Mouse (Mus musculus) layer of hippocampus, postnatal 10 days (tissue): ENCODE measurements around the gene Eif3j1. TPM values are rescaled to one million over a fixed set of nuclear protein-coding genes. Genes with fewer than 3 reads are reported as not detected.
"Not testable (repeated sequence)": the region's sequence is repeated elsewhere in the genome, so short reads cannot be mapped to it uniquely, and the experiment has no call there.

Experiments used
- DNase-seq, 2 experiments: peaks; one replicate each; pipeline ENCODE4 v3.0.0; 2021; ENCODE audit warnings: low spot score in 2 of 2
- long read RNA-seq: library from polyadenylated mRNA; stranded (forward); transcript quantifications from one replicate; pipeline ENCODE4 v2.0.0, GENCODE M21; 2023
- total RNA-seq, 2 experiments: library from RNA; stranded (reverse); gene quantifications; 2 replicates each; pipeline ENCODE4 v1.2.3; 2021

Gene Eif3j1
- 10 to 100 TPM; 22.7 TPM for total RNA-seq
- long read RNA-seq, full-length matches to known transcripts: 50 of 60 reads
- long read RNA-seq, partial matches to known transcripts: 6 of 60 reads
- long read RNA-seq, other reads (novel, unspliced or antisense): 4 of 60 reads

GRCm38 (mm10) chr2:122027862-122028755 is at the start of gene Eif3j1:
TSS of gene Eif3j1 (plus strand) at chr2:122028546.
- DNase-seq: peak; percentile 78 to 82

GRCm38 (mm10) chr2:121995738-121996137 is 32.6 kb upstream of the Eif3j1 start:
- DNase-seq: no peak

GRCm38 (mm10) chr2:122008832-122009231 is 19.5 kb upstream of the Eif3j1 start:
- DNase-seq: no peak

- DNase-seq: no peak
Observed at GRCm38 (mm10) chr2:122011441-122011840, 16.9 kb upstream of the Eif3j1 start.

GRCm38 (mm10) chr2:122018705-122019104 is 9.6 kb upstream of the Eif3j1 start:
- no peak for DNase-seq

- no peak for DNase-seq
Observed at GRCm38 (mm10) chr2:122022284-122022683, 6.1 kb upstream of the Eif3j1 start.

- DNase-seq: not testable (repeated sequence)
Observed at GRCm38 (mm10) chr2:122027091-122027490, 1.3 kb upstream of the Eif3j1 start.

- peak in 1 of 2 experiments; percentile 33 for DNase-seq
Observed at GRCm38 (mm10) chr2:122028756-122029700, 682 bp downstream of the Eif3j1 start.

GRCm38 (mm10) chr2:122031970-122032369 is 3.6 kb downstream of the Eif3j1 start:
- DNase-seq: no peak

- no peak for DNase-seq
Observed at GRCm38 (mm10) chr2:122036064-122036463, 7.7 kb downstream of the Eif3j1 start.

GRCm38 (mm10) chr2:122043926-122044325 is 15.6 kb downstream of the Eif3j1 start:
- DNase-seq: no peak

GRCm38 (mm10) chr2:122059365-122060115 is 31.2 kb downstream of the Eif3j1 start:
- no peak for DNase-seq

GRCm38 (mm10) chr2:122065200-122065969 is 37.0 kb downstream of the Eif3j1 start:
- DNase-seq: peak; percentile 51 to 56

- no peak for DNase-seq
Observed at GRCm38 (mm10) chr2:122066241-122066640, 37.9 kb downstream of the Eif3j1 start.

- no peak for DNase-seq
Observed at GRCm38 (mm10) chr2:122069144-122069912, 41.0 kb downstream of the Eif3j1 start.

- DNase-seq: peak; percentile 38 to 57
Observed at GRCm38 (mm10) chr2:122069922-122070321, 41.6 kb downstream of the Eif3j1 start.

- no peak for DNase-seq
Observed at GRCm38 (mm10) chr2:122081728-122082456, 53.5 kb downstream of the Eif3j1 start.

- DNase-seq: no peak
Observed at GRCm38 (mm10) chr2:122086446-122086845, 58.1 kb downstream of the Eif3j1 start.
